Mouse (Mus musculus) forebrain, postnatal 0 days (tissue): ENCODE results near the gene Lgr6. TPM values are rescaled to one million over a fixed set of nuclear protein-coding genes. Genes with fewer than 3 reads are reported as not detected.

Source experiments
- ATAC-seq: fragments of 200-750 bp; cut with Nextera tagmentation; 2 replicates; pipeline ENCODE4 v1.8.0; 2017; ENCODE audit warnings: mild to moderate bottlenecking, moderate library complexity
- DNase-seq: peaks from one replicate; pipeline ENCODE4 v3.0.0-alpha.2; 2015
- H3K27ac ChIP-seq: fragments of 300-500 bp; sonication (generic); 2 replicates; pipeline ENCODE4 v1.5.1; 2014; ENCODE audit warnings: low read depth, mild to moderate bottlenecking, antibody characterized with exemption, low read length, moderate library complexity, mixed read lengths
- H3K27me3 ChIP-seq: fragments of 300-500 bp; sonication (generic); 2 replicates; pipeline ENCODE4 v1.6.1; 2014; ENCODE audit warnings: mild to moderate bottlenecking, low read length, mixed read lengths; ENCODE audit not compliant: insufficient read depth
- H3K36me3 ChIP-seq: fragments of 300-500 bp; sonication (generic); 2 replicates; pipeline ENCODE4 v1.6.1; 2014; ENCODE audit warnings: mild to moderate bottlenecking, moderate library complexity; ENCODE audit not compliant: insufficient read depth
- H3K4me1 ChIP-seq: fragments of 300-500 bp; sonication (generic); 2 replicates; pipeline ENCODE4 v1.6.1; 2014; ENCODE audit warnings: antibody characterized with exemption; ENCODE audit not compliant: insufficient read depth
- H3K4me2 ChIP-seq: fragments of 300-500 bp; sonication (generic); 2 replicates; pipeline ENCODE4 v1.6.1; 2014; ENCODE audit warnings: low read depth, mild to moderate bottlenecking, moderate library complexity
- H3K4me3 ChIP-seq: fragments of 300-500 bp; sonication (generic); 2 replicates; pipeline ENCODE4 v1.5.1; 2014; ENCODE audit warnings: low read depth, low read length, mixed read lengths
- H3K9ac ChIP-seq: fragments of 300-500 bp; sonication (generic); 2 replicates; pipeline ENCODE4 v1.6.1; 2014; ENCODE audit warnings: mild to moderate bottlenecking
- H3K9me3 ChIP-seq: fragments of 300-500 bp; sonication (generic); 2 replicates; pipeline ENCODE4 v1.6.1; 2016; ENCODE audit warnings: low read length
- CTCF ChIP-seq: sonication (generic); IDR thresholded peaks from 2 replicates; pipeline ENCODE4 v1.5.1; 2016; ENCODE audit warnings: antibody characterized with exemption, control low read depth, low read depth
- WGBS: fragments of 180-500 bp; shearing (Covaris S2); extraction: QIAGEN DNeasy Blood & Tissue Kit; methylation state at CpG from one replicate; pipeline ENCODE4 v1.1.7; 2014; 5-methylcytosine and 5-hydroxymethylcytosine counted together
- polyA plus RNA-seq: library from polyadenylated mRNA; unstranded; fragments of >200 nt; fragmentation: Nextera tagmentation; extraction: Ambion mirVana; gene quantifications from 2 replicates; pipeline ENCODE4 v1.2.1, GENCODE M21; 2015
- total RNA-seq: library from RNA; depleted of rRNA; stranded (reverse); fragments of >200 nt; gene quantifications from 2 replicates; pipeline ENCODE4 v1.2.3, GENCODE M21; 2014; rRNA removed

Lgr6 gene
- total and polyA plus RNA-seq, 2 experiments from 2014 or later: 1.6 to 2.8 TPM

- WGBS: 57% methylated on average over 3 of the region's 3 CpGs
- H3K9ac ChIP-seq: no peak overlapping the region
- no peaks in the 10 kb centered on the region for H3K9me3 ChIP-seq
- H3K36me3 ChIP-seq: no peaks in the 10 kb centered on the region; the same call in 1 of the 2 replicates
- no peak for DNase-seq
- H3K4me1 ChIP-seq: peaks cover 12% of the 10 kb centered on the region; the same call in 1 of the 2 replicates
- no peaks in the 10 kb centered on the region for H3K27me3 ChIP-seq
- no peak overlapping the region for H3K27ac ChIP-seq
- H3K4me3 ChIP-seq: no peak overlapping the region
- no peak for TF ChIP-seq CTCF
- H3K4me2 ChIP-seq: no peak overlapping the region
- ATAC-seq: no peak
These were observed 155.1 kb downstream of the Lgr6 start for GRCm38 (mm10) chr1:134949946-134950345.

DNA sequence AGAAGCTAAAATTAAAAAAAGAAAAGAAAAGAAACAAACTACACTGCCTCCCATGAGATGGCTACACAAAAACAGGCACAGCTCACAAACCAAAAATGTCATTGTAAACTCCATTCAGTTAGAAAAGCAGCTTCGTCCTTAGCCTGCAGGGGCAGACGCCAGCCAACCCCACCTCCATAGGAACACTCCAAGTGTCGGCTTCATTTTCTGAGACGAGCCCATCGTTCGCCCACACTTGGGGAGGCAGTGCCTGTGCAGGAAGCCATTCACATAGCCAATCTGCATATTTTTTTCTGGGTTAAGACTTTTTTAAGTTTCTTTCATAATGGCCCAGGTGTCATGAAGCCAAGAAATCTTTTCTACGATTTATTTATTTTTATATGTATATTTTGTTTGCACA lies 157.5 kb downstream of the Lgr6 start:
- DNase-seq: no peak
- WGBS: 72% methylated on average over 7 of the region's 7 CpGs

GRCm38 (mm10) chr1:134942898-134943297 lies 162.2 kb downstream of the Lgr6 start:
- no peaks in the 10 kb centered on the region for H3K27me3 ChIP-seq
- TF ChIP-seq CTCF: no peak
- DNase-seq (no peak), ATAC-seq (no peak)
- H3K4me1 ChIP-seq: no peaks in the 10 kb centered on the region
- H3K27ac ChIP-seq: no peak overlapping the region
- no peaks in the 10 kb centered on the region for H3K9me3 ChIP-seq
- 94% methylated on average over 2 of the region's 2 CpGs for WGBS
- H3K9ac ChIP-seq: no peak overlapping the region
- no peak overlapping the region for H3K4me3 ChIP-seq
- H3K4me2 ChIP-seq: no peak overlapping the region
- no peaks in the 10 kb centered on the region; the same call in 1 of the 2 replicates for H3K36me3 ChIP-seq

More for the DNA sequence above, 157.5 kb downstream of the Lgr6 start:
- Histone ChIP-seq H3K4me3 (no peak overlapping the region), H3K4me1 (no peaks in the 10 kb centered on the region), H3K9ac (no peak overlapping the region), H3K4me2 (no peak overlapping the region), H3K27me3 (no peaks in the 10 kb centered on the region), H3K9me3 (no peaks in the 10 kb centered on the region), H3K27ac (no peak overlapping the region), H3K36me3 (no peaks in the 10 kb centered on the region; the same call in 1 of the 2 replicates)
- no peak for ATAC-seq
- no peak for TF ChIP-seq CTCF

- H3K27me3 ChIP-seq: no peaks in the 10 kb centered on the region
- ATAC-seq: no peak
These were observed 164.2 kb downstream of the Lgr6 start for GRCm38 (mm10) chr1:134940863-134941262.

DNA sequence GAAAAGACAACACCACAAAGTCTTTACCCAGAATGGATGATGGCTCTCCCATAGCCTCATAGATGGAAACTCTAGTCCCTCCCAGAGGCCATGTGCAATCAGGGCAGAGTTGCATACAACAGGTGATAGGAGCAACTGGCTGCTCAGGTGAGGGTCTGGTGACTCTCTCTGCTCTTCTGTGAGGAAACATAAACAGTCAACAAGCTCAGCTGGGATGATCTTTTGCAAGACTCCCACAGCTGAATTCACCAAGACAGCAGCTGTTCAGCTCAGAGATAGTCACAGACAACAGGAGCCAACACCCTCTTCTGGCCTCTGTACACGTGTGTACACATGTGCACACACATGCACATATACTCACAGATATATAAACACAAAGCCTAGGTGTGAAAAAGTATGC lies 166.8 kb downstream of the Lgr6 start:
- no peak for DNase-seq
- Histone ChIP-seq H3K4me3 (no peak overlapping the region), H3K4me2 (no peak overlapping the region), H3K36me3 (no peaks in the 10 kb centered on the region), H3K4me1 (no peaks in the 10 kb centered on the region), H3K27me3 (no peaks in the 10 kb centered on the region), H3K27ac (no peak overlapping the region), H3K9ac (no peak overlapping the region), H3K9me3 (no peaks in the 10 kb centered on the region)
- no peak for TF ChIP-seq CTCF
- 88% methylated on average over 1 of the region's 1 CpGs for WGBS
- ATAC-seq: no peak

More at GRCm38 (mm10) chr1:134940863-134941262, 164.2 kb downstream of the Lgr6 start:
- no peak for TF ChIP-seq CTCF
- no peaks in the 10 kb centered on the region for H3K36me3 ChIP-seq
- H3K4me3 ChIP-seq: no peak overlapping the region
- 54% methylated on average over 4 of the region's 4 CpGs for WGBS
- H3K9me3 ChIP-seq: no peaks in the 10 kb centered on the region
- H3K4me1 ChIP-seq: no peaks in the 10 kb centered on the region
- no peak overlapping the region for H3K9ac ChIP-seq
- no peak overlapping the region for H3K4me2 ChIP-seq
- DNase-seq: no peak
- no peak overlapping the region for H3K27ac ChIP-seq

- WGBS: 89% methylated on average over 6 of the region's 6 CpGs
- Histone ChIP-seq H3K9me3 (no peaks in the 10 kb centered on the region), H3K27me3 (no peaks in the 10 kb centered on the region), H3K4me3 (no peak overlapping the region), H3K4me1 (no peaks in the 10 kb centered on the region), H3K27ac (no peak overlapping the region), H3K36me3 (no peaks in the 10 kb centered on the region), H3K9ac (no peak overlapping the region), H3K4me2 (no peak overlapping the region)
- DNase-seq: no peak
- TF ChIP-seq CTCF: no peak
- ATAC-seq: no peak
These were observed 168.7 kb downstream of the Lgr6 start for GRCm38 (mm10) chr1:134936335-134936734.

Other genes with a start within 250 kb of the Lgr6 start
- gene Ppp1r12b, start 149.3 kb downstream of the Lgr6 start, total RNA-seq: 35.1 and 39.9 TPM in 2 replicates
- 8.3 and 12.4 TPM in 2 replicates for gene Ppp1r12b, start 149.3 kb downstream of the Lgr6 start, polyA plus RNA-seq
- gene Ube2t, start 142.7 kb downstream of the Lgr6 start, total RNA-seq: 5.7 and 5.8 TPM in 2 replicates
- gene Ube2t, start 142.7 kb downstream of the Lgr6 start, polyA plus RNA-seq: 8.7 and 9.0 TPM in 2 replicates
- 0.10 and 0.31 TPM in 2 replicates for gene Ptpn7, start 27.4 kb upstream of the Lgr6 start, total RNA-seq
- 0.12 and 0.15 TPM in 2 replicates for gene Ptpn7, start 27.4 kb upstream of the Lgr6 start, polyA plus RNA-seq
- 315 and 344 TPM in 2 replicates for gene Arl8a, start 41.5 kb upstream of the Lgr6 start, total RNA-seq
- gene Arl8a, start 41.5 kb upstream of the Lgr6 start, polyA plus RNA-seq: 428 and 457 TPM in 2 replicates
- gene Gpr37l1, start 62.4 kb upstream of the Lgr6 start, total RNA-seq: 5.9 and 11.2 TPM in 2 replicates
- gene Gpr37l1, start 62.4 kb upstream of the Lgr6 start, polyA plus RNA-seq: 5.3 and 7.6 TPM in 2 replicates
- 0.08 TPM in 1 of 2 replicates, not detected in the other for gene Elf3, start 153.3 kb upstream of the Lgr6 start, total RNA-seq
- gene Elf3, start 153.3 kb upstream of the Lgr6 start, polyA plus RNA-seq: 0.21 and 0.31 TPM in 2 replicates
- gene Rnpep, start 178.8 kb upstream of the Lgr6 start, total RNA-seq: 61.6 and 63.9 TPM in 2 replicates
- gene Rnpep, start 178.8 kb upstream of the Lgr6 start, polyA plus RNA-seq: 43.5 and 49.2 TPM in 2 replicates
- gene Timm17a, start 208.5 kb upstream of the Lgr6 start, total RNA-seq: 29.9 and 36.1 TPM in 2 replicates
- 141 and 151 TPM in 2 replicates for gene Timm17a, start 208.5 kb upstream of the Lgr6 start, polyA plus RNA-seq
- 0.31 and 0.52 TPM in 2 replicates for gene Lmod1, start 219.5 kb upstream of the Lgr6 start, total RNA-seq
- gene Lmod1, start 219.5 kb upstream of the Lgr6 start, polyA plus RNA-seq: 0.21 TPM in 2 replicates